In genomic region chr5:28170892-28171291, GRCm38 (mm10) we compare ENCODE assay signal across 14 mouse cellular contexts. TPM values are rescaled to one million over a fixed set of nuclear protein-coding genes. Genes with fewer than 3 reads are reported as not detected.
DNase-seq lines count a peak whose midpoint lies in the region; ATAC-seq and TF ChIP-seq lines count a peak whose summit lies in the region.
"Had no signal": no experiment of that assay in that cellular context is flagged by ENCODE, and none has a peak within 500 bp of the region (broad histone marks: within the 10 kb centered on the region; RNA-seq: fewer than 3 reads in every experiment).

No protein-coding gene starts in this region.

- no peak for ATAC-seq in intestine, embryonic 14.5 days (replicated peaks; ENCODE audit: low FRiP score, low TSS enrichment, low read depth)
- ATAC-seq in intestine, postnatal 0 days, result no peak
- no peak for ATAC-seq in hindbrain, embryonic 16.5 days
- no peak for ATAC-seq in neural tube, embryonic 11.5 days (ENCODE audit: insufficient read depth, low FRiP score, low TSS enrichment)

- H3K4me2 ChIP-seq in intestine, embryonic 14.5 days (ENCODE audit: low read length), result no peak overlapping the region
- H3K4me2 ChIP-seq in intestine, postnatal 0 days (replicated peaks; ENCODE audit: low read depth), result no peak overlapping the region
- peak overlapping the region; percentile 41 for H3K4me2 ChIP-seq in hindbrain, embryonic 16.5 days (ENCODE audit: low read length)
- H3K4me2 ChIP-seq in neural tube, embryonic 11.5 days (ENCODE audit: low read depth), result no peak overlapping the region
- H3K4me2 ChIP-seq: neural tube, embryonic 13.5 days; stomach, embryonic 15.5 days had no signal

- H3K27ac ChIP-seq in intestine, embryonic 14.5 days (ENCODE audit: low read depth), result no peak overlapping the region
- no peak overlapping the region for H3K27ac ChIP-seq in intestine, postnatal 0 days (ENCODE audit: low read depth, low read length)
- H3K27ac ChIP-seq in hindbrain, embryonic 16.5 days (ENCODE audit: low read depth, low read length), result no peak overlapping the region
- H3K27ac ChIP-seq in neural tube, embryonic 11.5 days (ENCODE audit: low read depth, low read length), result no peak overlapping the region
- H3K27ac ChIP-seq: neural tube, embryonic 13.5 days; stomach, embryonic 15.5 days had no signal

- 0 out of 2 replicates have a peak, but pooled peaks cover 9% of the 10 kb centered on the region for H3K4me1 ChIP-seq in intestine, embryonic 14.5 days (replicated peaks; ENCODE audit: control insufficient read depth, insufficient read depth, low read length)
- no peaks in the 10 kb centered on the region; the same call in 1 of the 2 replicates for H3K4me1 ChIP-seq in intestine, postnatal 0 days (replicated peaks; ENCODE audit: control insufficient read depth, insufficient read depth, low read length)
- peaks cover 12% of the 10 kb centered on the region for H3K4me1 ChIP-seq in hindbrain, embryonic 16.5 days (ENCODE audit: control insufficient read depth, insufficient read depth, low read depth, low read length)
- H3K4me1 ChIP-seq in neural tube, embryonic 11.5 days (ENCODE audit: control insufficient read depth, insufficient read depth, low read length), result peaks cover 8% of the 10 kb centered on the region; the same call in 1 of the 2 replicates

- H3K4me3 ChIP-seq in intestine, embryonic 14.5 days (ENCODE audit: low read depth, low read length), result no peak overlapping the region
- H3K4me3 ChIP-seq in intestine, postnatal 0 days (ENCODE audit: low read depth, low read length), result no peak overlapping the region
- H3K4me3 ChIP-seq in hindbrain, embryonic 16.5 days (ENCODE audit: low read length), result peak overlapping the region; percentile 32
- H3K4me3 ChIP-seq in neural tube, embryonic 11.5 days (ENCODE audit: low read depth, low read length), result no peak overlapping the region
- H3K4me3 ChIP-seq: neural tube, embryonic 13.5 days; stomach, embryonic 15.5 days had no signal

- peaks cover 97% of the 10 kb centered on the region for H3K27me3 ChIP-seq in intestine, embryonic 14.5 days (replicated peaks; ENCODE audit: control insufficient read depth, insufficient read depth, low read length)
- peaks cover 97% of the 10 kb centered on the region for H3K27me3 ChIP-seq in intestine, postnatal 0 days (replicated peaks; ENCODE audit: control insufficient read depth, insufficient read depth, low read length)
- peaks cover 49% of the 10 kb centered on the region for H3K27me3 ChIP-seq in hindbrain, embryonic 16.5 days (replicated peaks; ENCODE audit: control insufficient read depth, insufficient read depth, low read length)
- H3K27me3 ChIP-seq in neural tube, embryonic 11.5 days (ENCODE audit: control insufficient read depth, insufficient read depth, low read length), result peaks cover 96% of the 10 kb centered on the region

- H3K36me3 ChIP-seq in intestine, embryonic 14.5 days (ENCODE audit: control insufficient read depth, insufficient read depth, low read length), result no peaks in the 10 kb centered on the region
- no peaks in the 10 kb centered on the region for H3K36me3 ChIP-seq in intestine, postnatal 0 days (ENCODE audit: control insufficient read depth, insufficient read depth)
- no peaks in the 10 kb centered on the region for H3K36me3 ChIP-seq in hindbrain, embryonic 16.5 days (ENCODE audit: control insufficient read depth, insufficient read depth, low read length)
- no peaks in the 10 kb centered on the region for H3K36me3 ChIP-seq in neural tube, embryonic 11.5 days (ENCODE audit: control insufficient read depth, insufficient read depth, low read length)
- H3K36me3 ChIP-seq: neural tube, embryonic 13.5 days; stomach, embryonic 15.5 days had no signal

- no peak overlapping the region for H3K9ac ChIP-seq in intestine, embryonic 14.5 days (ENCODE audit: low read length)
- no peak overlapping the region for H3K9ac ChIP-seq in intestine, postnatal 0 days (ENCODE audit: low read depth, low read length)
- H3K9ac ChIP-seq in hindbrain, embryonic 16.5 days (ENCODE audit: low read depth, low read length), result no peak overlapping the region; the same call in 1 of the 2 replicates
- no peak overlapping the region for H3K9ac ChIP-seq in neural tube, embryonic 11.5 days (ENCODE audit: low read length)
- H3K9ac ChIP-seq: neural tube, embryonic 13.5 days; stomach, embryonic 15.5 days had no signal

- peak; percentile 70 for DNase-seq in intestine, embryonic 14.5 days (ENCODE audit: low spot score)
- DNase-seq in cerebellum, postnatal 36 days, result peak; percentile 53 to 62
- peak; percentile 62 for DNase-seq in neural tube, embryonic 11.5 days (ENCODE audit: low spot score)
- DNase-seq in spleen, postnatal 14 days (ENCODE audit: low spot score in 2 of 2), result no peak
- DNase-seq in layer of hippocampus, adult 11-12 months (ENCODE audit: low spot score), result no peak
- no peak for DNase-seq in kidney, postnatal 25 days
- DNase-seq: right cerebral cortex, postnatal 25 days; thymus, postnatal 36 days had no signal

- WGBS in intestine, embryonic 14.5 days, result 2% methylated on average over 19 of the region's 19 CpGs
- 3% methylated on average over 19 of the region's 19 CpGs for WGBS in intestine, postnatal 0 days
- WGBS in hindbrain, embryonic 16.5 days, result 4% methylated on average over 16 of the region's 19 CpGs
- under 1% methylated on average over 19 of the region's 19 CpGs for WGBS in neural tube, embryonic 11.5 days

- no peak for TF ChIP-seq CTCF in intestine, postnatal 0 days (IDR thresholded peaks at IDR 0.05; ENCODE audit: low read depth)

- no peaks in the 10 kb centered on the region for H3K9me3 ChIP-seq in intestine, embryonic 14.5 days (ENCODE audit: control insufficient read depth, low read length)
- no peaks in the 10 kb centered on the region for H3K9me3 ChIP-seq in intestine, postnatal 0 days (ENCODE audit: control insufficient read depth)
- no peaks in the 10 kb centered on the region for H3K9me3 ChIP-seq in hindbrain, embryonic 16.5 days (ENCODE audit: control insufficient read depth, low read length)
- no peaks in the 10 kb centered on the region for H3K9me3 ChIP-seq in neural tube, embryonic 11.5 days (ENCODE audit: control insufficient read depth, low read length)
- H3K9me3 ChIP-seq: neural tube, embryonic 13.5 days; stomach, embryonic 15.5 days had no signal

RNA-seq across cellular contexts. Expression of gene En2, which starts 5.4 kb away (rescaled TPM):
- not detected in 2 replicates for polyA plus RNA-seq in intestine, embryonic 14.5 days (2014; fragmentation: Nextera tagmentation; extraction: Ambion mirVana)
- polyA plus RNA-seq in intestine, postnatal 0 days (2015; fragmentation: Nextera tagmentation; extraction: Ambion mirVana), result not detected in 2 replicates
- 0.40 and 0.55 TPM in 2 replicates for polyA plus RNA-seq in hindbrain, embryonic 16.5 days (2015; fragmentation: Nextera tagmentation; extraction: Ambion mirVana)
- not detected in 2 replicates for polyA plus RNA-seq in neural tube, embryonic 11.5 days (2014; fragmentation: Nextera tagmentation; extraction: Ambion mirVana)
- polyA plus RNA-seq: large intestine, adult 2 months; liver, embryonic 16.5 days; neural tube, embryonic 13.5 days; stomach, embryonic 15.5 days had no signal

Comparison
In these comparisons a context has a peak if more than half of its experiments do, and no peak if none do; other contexts are left out.
1. DNase-seq: peak in intestine, embryonic 14.5 days (single experiment), cerebellum, postnatal 36 days (2 of 2) and neural tube, embryonic 11.5 days (single experiment); none in spleen, postnatal 14 days (0 of 2), layer of hippocampus, adult 11-12 months (single experiment) and kidney, postnatal 25 days (0 of 2).